Mouse (Mus musculus) induced T-regulatory cell, adult 2 months (primary cell): ENCODE data around the gene Ppp1r3d.

Experiments
- DNase-seq: peaks from one replicate; pipeline ENCODE4 v3.0.0-alpha.2; 2012; ENCODE audit warnings: low read depth

The Ppp1r3d gene

GRCm38 (mm10) chr2:178414261-178415149 lies at the start of gene Ppp1r3d, which contains the start of gene Fam217b:
TSS of gene Ppp1r3d (minus strand) at chr2:178414472.
TSS of gene Fam217b (plus strand) at chr2:178414524.
- DNase-seq, result no peak

- DNase-seq, result no peak
Measured at GRCm38 (mm10) chr2:178460353-178460752, 46.1 kb upstream of the Ppp1r3d start.

- no peak for DNase-seq
Measured at GRCm38 (mm10) chr2:178457414-178457813, 43.1 kb upstream of the Ppp1r3d start.

- no peak for DNase-seq
Measured at GRCm38 (mm10) chr2:178454664-178455516, 40.6 kb upstream of the Ppp1r3d start.

- DNase-seq, result no peak
Measured at GRCm38 (mm10) chr2:178450961-178451360, 36.7 kb upstream of the Ppp1r3d start.

- DNase-seq, result no peak
Measured at GRCm38 (mm10) chr2:178450236-178450635, 36.0 kb upstream of the Ppp1r3d start.

- DNase-seq, result no peak
Measured at GRCm38 (mm10) chr2:178449386-178449785, 35.1 kb upstream of the Ppp1r3d start.

- DNase-seq, result no peak
Measured at GRCm38 (mm10) chr2:178437311-178437710, 23.0 kb upstream of the Ppp1r3d start.

- DNase-seq, result no peak
Measured at GRCm38 (mm10) chr2:178433903-178434302, 19.6 kb upstream of the Ppp1r3d start.

GRCm38 (mm10) chr2:178433495-178433894 lies 19.2 kb upstream of the Ppp1r3d start:
- no peak for DNase-seq

GRCm38 (mm10) chr2:178430231-178430630 lies 16.0 kb upstream of the Ppp1r3d start, which contains the start of gene Cdh26:
TSS of gene Cdh26 (plus strand) at chr2:178430531.
- DNase-seq, result no peak

GRCm38 (mm10) chr2:178429426-178429825 lies 15.2 kb upstream of the Ppp1r3d start:
- no peak for DNase-seq

GRCm38 (mm10) chr2:178428676-178429075 lies 14.4 kb upstream of the Ppp1r3d start:
- DNase-seq, result no peak

- DNase-seq, result no peak
Measured at GRCm38 (mm10) chr2:178428183-178428582, 13.9 kb upstream of the Ppp1r3d start.

GRCm38 (mm10) chr2:178427181-178427580 lies 12.9 kb upstream of the Ppp1r3d start:
- DNase-seq, result no peak

GRCm38 (mm10) chr2:178426229-178426628 lies 12.0 kb upstream of the Ppp1r3d start:
- DNase-seq, result no peak

- DNase-seq, result no peak
Measured at GRCm38 (mm10) chr2:178423223-178423622, 9.0 kb upstream of the Ppp1r3d start.

- DNase-seq, result no peak
Measured at GRCm38 (mm10) chr2:178422186-178422585, 7.9 kb upstream of the Ppp1r3d start.

- DNase-seq, result no peak
Measured at GRCm38 (mm10) chr2:178421603-178422002, 7.3 kb upstream of the Ppp1r3d start.

- no peak for DNase-seq
Measured at GRCm38 (mm10) chr2:178420576-178420975, 6.3 kb upstream of the Ppp1r3d start.

- DNase-seq, result no peak
Measured at GRCm38 (mm10) chr2:178416970-178417369, 2.7 kb upstream of the Ppp1r3d start.

- no peak for DNase-seq
Measured at GRCm38 (mm10) chr2:178416427-178416826, 2.2 kb upstream of the Ppp1r3d start.

- no peak for DNase-seq
Measured at GRCm38 (mm10) chr2:178415150-178415448, 827 bp upstream of the Ppp1r3d start.
